Mouse (Mus musculus) urinary bladder, postnatal 4 days (tissue): ENCODE data around the gene Dph5.
A peak's percentile ranks its signal among the peaks of the same experiment; 100 is the strongest.
"Not testable (repeated sequence)": the region's sequence is repeated elsewhere in the genome, so short reads cannot be mapped to it uniquely, and the experiment has no call there.

Source experiments
- DNase-seq, 2 experiments: peaks; one replicate each; pipeline ENCODE4 v3.0.0; 2021 to 2022; ENCODE audit warnings: low spot score in 2 of 2

Dph5 gene

DNA sequence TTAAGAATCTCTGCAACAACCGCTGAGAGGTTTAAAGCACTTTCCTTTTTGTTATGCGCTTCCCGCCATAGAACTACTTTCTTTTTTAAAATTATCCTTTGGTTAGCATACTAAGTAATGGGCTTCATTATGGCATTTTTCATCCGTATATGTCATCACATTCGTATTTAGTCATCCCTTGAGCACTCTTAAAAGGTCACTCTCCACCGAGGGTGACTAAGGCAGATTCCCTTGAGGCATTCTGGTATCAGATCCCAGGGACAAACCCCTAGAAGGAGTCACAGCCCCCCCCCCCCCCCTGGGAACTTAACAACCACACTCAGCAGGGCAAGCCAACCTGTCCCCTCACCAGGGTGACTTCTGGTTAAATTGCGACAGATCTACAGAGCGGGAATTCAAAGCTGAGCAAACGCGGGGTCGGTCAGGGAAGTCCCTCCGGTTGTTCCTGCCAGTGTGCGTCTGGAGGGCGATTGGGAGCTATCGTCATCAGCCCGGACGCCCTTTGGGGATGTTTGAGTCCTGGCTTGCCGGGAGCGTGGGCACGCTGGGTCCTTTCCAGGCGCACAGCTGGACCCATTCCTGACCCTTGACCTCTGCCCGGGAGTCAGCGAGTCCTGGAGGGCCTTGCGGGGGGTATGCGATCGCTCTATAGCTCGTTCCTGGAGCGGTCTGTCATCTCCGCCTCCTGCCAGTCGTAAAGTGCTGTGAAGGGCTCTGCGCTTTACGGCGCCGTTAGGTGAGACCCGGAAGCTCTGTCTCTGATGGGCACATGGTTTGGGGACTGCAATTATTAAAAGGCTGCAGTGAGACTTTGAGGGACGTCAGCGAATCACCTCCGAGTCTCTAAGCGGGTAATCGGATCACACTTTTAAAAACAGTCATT is at the start of gene Dph5:
Gene Dph5, plus strand, starts transcription at position 411 of the 883 bp plus-strand sequence.
- peak; percentile 81 to 84 for DNase-seq

DNA sequence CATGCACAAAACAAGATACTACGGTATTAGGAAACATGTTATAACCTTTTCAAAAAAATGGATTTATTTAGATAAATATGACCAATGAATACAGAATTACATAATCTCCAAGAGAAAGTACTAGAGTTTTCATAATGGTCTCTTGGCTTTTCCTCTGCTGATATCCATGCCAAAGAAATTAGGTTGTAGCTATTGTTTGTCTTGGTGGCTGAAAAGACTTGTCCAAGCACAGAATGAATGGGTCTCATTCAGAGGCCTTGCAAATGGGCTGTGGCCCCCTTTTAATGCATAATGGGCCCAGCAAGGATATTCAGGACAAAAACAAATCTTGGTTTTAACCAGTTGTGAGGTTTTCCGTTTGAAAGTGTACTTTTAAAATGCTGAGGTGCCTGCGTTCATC is 43.1 kb upstream of the Dph5 start:
- no peak for DNase-seq

DNA sequence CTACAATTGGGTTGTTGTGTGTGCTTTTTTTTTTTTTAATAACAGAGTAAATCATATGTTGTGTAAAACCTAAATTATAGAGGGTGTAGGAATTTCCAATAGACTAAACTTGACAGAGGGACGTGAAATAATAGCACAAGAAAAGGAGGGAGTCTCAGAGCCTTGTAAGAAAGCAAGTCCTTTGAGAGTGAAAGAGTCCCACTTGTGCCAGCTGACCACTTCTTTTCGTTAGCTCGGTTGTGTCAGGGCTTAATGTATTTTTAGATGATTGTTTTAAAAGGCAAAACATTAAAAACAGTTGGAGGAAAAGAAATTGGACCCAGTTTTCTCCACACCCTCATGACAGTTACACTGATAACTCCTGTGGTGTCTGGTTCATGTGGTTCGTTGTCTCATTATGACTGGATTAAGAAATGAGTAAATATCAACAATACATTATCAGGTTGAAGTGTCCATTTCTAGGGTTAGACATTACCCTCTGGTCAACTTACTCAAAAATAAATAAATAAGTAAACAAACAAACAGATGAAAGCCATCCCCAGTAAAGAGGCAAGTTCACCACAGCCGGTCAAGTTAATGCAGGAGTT is 42.5 kb upstream of the Dph5 start:
- DNase-seq, result no peak

DNA sequence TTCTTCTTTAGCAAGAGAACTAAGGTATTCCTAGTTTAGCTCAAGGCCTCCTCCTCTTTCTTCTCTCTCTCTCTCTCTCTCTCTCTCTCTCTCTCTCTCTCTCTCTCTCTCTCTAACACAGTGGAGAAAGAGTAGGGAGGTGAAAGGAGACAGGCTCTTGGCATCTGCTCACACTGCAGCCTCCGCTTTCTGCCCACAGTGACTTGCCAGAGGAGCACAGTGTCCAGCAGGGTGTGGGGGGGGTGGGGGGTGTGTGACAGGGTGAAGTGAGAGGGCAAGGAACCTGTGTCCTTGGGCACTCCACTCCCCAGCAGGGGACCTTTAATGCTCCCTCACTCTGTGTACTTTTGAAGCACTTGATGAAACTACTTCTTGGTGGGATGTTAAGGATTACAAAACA is 41.9 kb upstream of the Dph5 start:
- no peak for DNase-seq

DNA sequence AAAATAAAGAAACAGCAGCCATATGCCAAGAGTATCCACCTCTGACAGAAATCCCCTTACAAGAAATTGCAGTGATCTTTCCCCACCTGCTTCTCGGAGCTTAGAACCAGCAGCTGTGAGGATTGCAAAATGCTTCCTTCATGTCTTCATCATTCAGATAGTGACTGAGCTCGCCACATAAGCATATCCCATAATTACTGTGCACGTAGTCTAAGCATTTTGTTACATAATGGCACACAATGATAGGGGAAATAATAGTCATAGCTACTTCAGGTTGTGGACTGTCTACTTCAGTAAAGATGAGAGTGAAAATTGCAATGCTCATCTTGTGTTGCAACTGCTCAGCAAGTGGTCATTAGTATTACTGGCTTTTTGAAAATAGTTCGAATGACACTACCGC is 41.5 kb upstream of the Dph5 start:
- no peak for DNase-seq

DNA sequence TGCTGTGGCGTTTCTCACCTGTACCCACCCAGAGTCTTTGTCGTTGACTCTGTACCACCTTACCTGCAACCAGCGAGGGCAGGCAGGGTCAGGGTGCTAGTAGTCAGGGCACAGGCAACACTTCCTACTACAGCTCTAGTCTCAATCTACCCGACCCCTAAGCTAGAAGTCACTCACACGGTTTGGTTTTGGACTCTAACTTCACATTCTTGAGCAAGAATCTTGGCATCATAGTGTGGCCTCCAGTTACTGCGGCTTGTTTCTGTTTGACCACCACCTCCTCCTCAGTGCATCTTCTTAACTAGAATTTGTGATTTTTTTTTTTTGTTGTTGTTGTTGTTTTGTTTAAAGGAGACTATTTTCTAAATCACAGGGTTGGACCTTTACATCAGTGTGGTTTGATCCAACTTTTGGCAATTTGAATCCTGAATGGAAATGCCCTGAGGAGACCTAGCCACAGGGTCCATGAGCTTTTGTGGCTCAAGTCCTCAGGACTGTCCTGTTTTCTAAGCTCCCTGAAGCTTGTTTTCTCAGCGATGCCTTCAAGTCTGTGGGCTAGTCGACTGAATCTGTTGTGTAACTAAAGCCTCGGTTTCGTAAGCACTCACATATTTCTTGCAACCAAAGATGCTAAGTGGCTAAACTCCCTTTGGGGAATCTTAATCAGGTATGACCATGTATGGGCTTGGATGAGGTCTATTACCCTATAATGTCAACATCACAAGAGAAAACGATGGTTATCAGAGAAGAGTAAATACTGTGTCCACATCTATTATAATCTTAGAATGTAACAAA is 38.8 kb upstream of the Dph5 start:
- no peak for DNase-seq

DNA sequence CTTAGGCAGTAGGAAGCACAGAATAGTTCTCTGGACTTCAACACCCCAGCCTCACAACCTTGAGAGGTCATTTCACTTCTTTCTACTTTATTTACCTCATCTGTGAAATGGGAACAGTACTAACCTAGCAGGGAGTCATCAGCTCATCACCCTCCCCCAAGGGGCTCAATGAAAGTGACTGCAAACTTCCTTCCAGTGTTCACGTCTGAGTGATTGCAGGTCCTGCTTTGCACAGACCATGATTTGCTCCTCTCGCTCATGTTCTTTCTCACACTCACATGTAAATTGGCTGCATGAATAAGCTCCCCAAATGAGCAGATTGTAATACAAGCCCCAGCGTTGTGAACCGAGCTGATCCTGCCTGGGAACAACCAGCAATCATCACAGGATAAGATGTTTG is 36.7 kb upstream of the Dph5 start:
- DNase-seq, result no peak

DNA sequence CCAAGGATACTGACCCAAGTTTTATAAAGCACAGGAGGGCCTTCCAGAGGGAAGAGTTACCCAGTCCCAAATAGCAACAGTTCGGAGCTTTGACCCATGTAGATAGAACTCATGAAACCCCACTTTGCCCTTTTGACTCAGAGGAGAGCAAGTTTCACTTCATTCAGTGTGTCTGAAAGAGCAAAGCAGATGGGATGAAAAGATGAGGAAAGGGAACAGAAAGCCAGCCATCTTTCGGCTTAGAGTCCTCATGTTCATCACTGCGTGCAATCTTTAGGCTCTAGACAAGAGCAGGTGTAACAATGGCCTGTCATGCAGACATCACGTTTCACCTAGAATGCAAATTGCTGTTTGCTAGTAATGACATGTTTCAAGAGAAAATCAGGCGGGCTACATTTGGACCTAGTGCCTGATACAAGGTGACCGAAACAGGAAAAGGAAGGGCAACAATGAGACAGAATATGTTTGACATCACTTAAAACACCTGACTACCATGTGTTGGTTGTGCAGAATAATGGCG is 32.9 kb upstream of the Dph5 start:
- no peak for DNase-seq

DNA sequence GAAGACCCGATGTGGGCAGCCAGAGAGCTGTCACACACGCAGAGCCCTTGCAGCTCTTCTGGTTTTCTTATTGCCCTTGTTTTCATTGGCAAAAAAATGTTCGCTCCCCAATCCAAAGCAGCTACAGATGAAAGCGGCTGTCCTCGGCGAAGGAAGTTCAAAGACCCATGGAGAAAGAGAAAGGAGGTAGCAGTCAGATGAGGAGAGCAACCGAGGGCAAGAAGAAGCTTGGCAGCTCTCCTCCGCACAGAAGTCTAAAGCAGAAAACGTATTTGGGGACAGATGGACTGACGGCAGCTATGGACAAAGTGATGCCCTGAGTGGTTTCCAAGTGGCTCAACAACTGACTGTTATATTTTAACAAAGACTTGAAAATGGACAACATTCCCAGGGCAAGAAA is 32.1 kb upstream of the Dph5 start:
- no peak for DNase-seq

DNA sequence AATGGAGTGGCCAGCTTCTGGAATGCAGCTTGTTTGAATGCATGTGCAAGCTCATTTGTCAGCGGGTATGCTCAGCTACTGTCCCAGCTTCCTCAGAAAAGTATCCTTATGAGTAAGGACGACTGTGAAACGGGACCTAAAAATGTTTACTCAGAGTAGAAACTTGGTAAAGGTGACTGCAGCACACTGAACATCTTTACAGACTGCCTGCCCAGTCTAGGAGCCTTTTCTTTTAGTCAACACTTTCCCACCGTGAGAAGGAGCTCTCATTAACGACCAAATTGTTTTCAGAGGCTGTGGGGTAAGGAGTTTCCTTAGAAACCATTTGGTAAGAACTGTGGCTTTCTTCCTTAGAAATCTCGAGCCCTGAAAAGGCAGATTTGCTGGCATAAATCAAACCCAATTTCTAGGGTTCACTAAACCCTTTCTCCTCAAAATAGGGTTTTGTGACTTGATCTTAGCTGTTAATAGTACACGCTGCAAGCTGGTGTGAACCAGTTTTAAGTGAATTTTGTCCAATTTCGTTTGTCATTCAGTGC is 31.1 kb upstream of the Dph5 start:
- no peak for DNase-seq

DNA sequence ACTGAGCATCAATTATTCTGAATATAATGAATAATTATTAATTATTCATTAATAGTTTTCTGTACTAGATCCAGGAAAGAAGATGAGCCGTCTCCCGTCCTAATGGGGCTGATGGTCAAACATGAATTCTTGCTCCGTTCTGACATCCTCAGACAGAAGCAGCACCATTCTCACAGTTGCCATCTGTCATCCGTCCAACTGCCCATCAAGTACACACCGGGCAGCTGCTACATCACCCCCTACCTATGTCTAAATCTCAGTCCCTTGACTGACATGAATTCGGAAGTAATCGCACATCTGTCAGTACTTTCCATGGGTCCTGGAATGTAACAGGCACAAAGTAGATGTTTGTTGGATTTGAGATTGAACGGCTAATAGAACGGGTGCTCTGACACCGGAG is 30.2 kb upstream of the Dph5 start:
- no peak for DNase-seq

DNA sequence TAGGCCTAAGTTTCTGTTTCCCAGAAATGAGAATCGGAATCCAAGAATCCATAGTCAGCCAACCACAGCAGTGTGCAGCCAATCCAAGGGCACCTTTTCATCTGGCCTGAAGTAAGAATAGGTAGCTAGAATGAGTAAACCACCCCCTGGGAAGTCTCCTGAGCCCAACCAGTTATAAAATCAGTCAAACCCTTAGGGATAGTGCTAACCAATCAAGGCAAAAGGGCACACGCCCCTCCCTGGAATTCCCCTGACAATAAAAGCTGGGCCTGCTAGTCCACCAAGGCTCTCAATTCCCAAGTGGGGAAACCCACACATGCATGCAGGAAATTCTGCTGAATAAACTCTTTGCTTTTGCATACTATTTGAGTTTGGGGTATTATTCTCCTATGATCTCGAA is 28.8 kb upstream of the Dph5 start:
- DNase-seq, result no peak

DNA sequence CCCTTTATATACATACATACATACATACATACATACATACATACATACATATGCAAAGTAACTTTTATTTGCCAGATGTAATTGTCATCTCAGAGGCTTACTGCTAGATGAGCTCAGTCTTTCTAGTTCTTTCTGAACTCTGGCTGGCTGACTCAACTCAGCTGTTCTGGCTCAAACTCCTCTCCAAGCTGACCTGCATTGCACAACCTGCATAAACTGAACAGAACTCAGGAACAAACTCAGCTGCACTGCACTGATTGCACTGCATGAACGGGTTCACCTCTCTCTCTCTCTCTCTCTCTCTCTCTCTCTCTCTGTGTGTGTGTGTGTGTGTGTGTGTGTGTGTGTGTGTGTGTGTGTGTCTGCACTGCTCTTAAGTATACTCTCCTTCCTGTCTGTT is 26.9 kb upstream of the Dph5 start:
- DNase-seq, result not testable (repeated sequence)

DNA sequence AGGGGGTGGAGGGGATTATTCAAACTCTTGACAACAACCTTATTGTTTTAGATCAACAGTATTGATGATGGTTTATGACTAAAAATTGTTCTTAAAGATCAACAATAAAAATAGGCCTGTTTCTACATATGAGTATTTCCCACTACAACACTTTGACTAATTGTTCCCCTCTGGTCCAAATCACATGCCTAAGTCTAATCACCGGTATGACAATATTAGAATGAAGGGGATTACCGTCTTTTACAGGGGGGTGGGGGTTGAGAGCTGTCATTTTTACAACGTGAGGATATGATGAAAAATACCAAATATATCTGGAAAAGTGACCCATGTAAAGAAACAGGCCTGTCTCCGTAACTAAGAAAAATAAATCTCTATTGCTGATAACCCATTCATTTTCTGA is 24.1 kb upstream of the Dph5 start:
- DNase-seq, result no peak

DNA sequence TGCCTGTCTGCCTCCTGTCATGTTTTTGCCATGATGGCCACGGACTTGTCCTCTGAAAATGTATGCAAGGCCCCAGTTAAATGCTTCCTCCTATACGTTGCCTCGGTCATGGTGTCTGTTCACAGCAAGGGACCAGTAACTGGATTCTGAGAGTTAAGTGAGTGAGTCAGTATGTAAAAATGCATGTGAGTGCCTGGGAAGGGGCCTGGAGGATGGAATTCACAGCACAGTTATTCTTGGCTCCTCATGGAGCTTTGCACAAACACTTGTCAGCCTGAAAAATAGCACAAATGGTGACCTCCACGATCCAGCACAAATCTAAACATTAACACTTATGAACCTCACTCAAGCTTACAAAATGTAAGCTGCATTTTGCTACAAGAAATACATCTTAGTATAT is 20.5 kb upstream of the Dph5 start:
- no peak for DNase-seq

DNA sequence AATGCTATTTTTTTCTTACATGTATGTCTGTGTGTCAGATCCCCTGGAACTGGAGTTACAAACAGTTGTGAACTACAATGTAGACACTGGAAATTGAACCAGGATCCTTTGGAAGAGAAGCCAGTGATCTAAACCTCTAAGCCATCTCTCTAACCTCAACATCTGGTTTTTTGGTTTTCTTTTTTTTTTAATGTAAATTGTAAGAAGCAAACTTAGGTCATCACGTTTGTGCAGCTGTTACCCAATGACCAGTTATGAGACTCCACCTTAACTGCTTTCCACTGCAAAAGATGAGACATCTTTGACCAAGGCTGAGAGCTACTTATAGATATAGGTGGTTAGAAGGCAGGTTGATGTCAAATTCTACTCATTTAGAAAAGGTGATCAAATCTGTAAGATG is 19.7 kb upstream of the Dph5 start:
- DNase-seq, result no peak

DNA sequence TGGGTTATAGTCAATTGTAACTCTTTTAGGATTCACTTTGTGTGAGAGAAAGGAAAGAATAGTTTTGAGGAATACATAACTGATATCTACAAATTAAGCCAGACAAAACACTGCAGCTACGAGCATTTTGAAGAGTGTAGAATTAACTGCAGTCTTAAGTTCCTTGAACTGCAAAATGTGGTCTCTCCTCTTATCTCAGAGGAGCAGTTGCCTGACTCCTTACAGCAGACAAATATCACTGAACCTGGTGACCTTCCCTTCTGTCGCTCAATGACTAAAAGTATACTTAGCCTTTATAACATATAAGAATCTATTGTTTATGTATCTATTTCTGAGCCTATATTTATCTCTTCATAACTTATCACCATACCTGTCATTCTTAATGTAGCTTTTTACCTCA is 18.3 kb upstream of the Dph5 start:
- DNase-seq, result no peak

DNA sequence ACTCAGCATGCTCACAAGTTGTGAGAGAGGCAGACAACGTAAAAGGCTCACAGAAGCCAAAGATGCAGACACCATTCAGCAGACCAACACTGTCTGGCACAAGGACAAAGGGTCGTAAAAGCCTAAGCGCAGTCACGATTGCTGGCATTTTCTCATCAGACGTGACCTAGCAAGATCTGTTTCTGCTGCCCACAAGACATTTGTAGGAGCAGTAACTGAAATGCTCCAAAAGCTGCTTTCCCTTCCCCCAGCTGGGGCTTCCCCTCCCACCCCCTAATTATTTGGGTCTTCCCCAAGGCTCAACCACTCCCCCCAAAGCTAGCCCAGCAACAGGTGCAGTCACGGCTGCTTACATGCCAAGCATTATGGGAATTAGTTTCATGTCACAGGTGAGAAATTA is 12.1 kb upstream of the Dph5 start:
- no peak for DNase-seq

DNA sequence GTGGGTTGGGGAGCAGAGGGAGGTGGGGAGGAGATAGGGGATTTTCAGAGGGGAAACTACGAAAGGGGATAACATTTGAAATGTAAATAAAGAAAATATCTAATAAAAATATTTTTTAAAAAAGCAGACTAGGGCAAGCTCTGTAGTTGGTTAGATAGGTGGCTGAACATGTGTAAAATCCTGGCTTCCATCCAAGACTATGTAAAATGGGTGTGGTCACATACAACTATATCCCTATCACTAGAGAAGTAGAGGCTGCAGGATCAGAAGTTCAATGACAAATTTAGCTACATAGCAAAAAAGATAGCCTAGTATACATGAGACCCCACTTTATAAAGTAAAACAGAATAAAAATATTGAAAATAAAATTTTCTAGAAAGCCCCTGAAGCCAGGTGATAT is 10.5 kb upstream of the Dph5 start:
- no peak for DNase-seq

DNA sequence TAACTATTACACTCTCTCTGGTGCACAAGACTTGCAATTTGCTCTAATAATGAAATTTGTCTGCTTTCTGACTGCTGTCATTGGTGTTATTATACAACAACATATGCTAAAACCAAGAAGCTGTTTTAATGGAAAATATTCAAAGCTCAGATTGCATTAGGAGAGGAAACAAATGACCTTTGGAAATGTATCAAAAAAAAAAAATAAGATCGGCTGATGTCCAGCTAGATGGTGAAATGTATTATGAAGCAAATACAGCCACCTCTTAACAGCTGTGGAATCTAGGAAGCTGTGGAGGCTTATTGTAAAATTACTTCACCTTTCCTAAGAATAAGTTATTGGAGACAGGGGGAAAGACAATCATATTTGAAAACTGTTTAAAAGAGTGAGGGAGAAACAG is 3.6 kb upstream of the Dph5 start:
- DNase-seq, result no peak

DNA sequence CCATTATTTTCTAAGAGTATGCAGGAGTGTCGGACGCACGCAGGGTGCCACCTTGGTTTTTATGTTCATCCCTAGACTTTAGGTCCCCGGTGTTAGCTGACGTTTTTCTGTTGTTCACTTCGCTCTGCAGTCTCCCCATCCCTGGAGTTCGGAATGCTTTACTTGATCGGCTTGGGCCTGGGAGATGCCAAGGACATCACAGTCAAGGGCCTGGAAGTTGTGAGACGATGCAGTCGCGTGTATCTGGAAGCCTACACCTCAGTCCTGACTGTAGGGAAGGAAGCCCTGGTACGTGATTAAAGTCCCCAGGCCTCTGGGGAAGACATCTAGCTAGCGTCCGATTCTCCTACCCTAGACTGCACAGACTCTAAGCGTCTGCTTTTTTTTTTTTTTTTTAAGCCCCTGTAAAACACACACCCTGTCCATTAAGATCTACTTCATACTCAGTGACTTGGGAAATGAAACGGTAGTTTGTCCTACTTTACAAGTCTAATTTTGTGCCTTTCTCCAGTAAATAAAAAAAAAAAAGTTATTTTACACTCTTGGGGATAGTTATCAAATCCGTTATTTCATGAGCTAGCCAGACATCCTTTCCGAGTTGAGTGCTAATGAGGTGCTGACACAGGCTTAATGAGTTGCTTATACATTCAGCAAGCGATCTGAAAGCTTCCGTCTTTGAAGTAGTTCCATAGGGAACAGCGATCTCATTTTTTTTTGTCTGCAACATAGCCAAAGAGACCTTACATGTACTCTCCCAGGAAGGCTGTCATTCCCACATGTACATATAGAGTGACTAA is 871 bp downstream of the Dph5 start:
- no peak for DNase-seq
